Mouse (Mus musculus): ENCODE results near the gene Mchr1.
"Not testable (repeated sequence)": the region's sequence is repeated elsewhere in the genome, so short reads cannot be mapped to it uniquely, and the experiment has no call there.

Gene Mchr1

DNA sequence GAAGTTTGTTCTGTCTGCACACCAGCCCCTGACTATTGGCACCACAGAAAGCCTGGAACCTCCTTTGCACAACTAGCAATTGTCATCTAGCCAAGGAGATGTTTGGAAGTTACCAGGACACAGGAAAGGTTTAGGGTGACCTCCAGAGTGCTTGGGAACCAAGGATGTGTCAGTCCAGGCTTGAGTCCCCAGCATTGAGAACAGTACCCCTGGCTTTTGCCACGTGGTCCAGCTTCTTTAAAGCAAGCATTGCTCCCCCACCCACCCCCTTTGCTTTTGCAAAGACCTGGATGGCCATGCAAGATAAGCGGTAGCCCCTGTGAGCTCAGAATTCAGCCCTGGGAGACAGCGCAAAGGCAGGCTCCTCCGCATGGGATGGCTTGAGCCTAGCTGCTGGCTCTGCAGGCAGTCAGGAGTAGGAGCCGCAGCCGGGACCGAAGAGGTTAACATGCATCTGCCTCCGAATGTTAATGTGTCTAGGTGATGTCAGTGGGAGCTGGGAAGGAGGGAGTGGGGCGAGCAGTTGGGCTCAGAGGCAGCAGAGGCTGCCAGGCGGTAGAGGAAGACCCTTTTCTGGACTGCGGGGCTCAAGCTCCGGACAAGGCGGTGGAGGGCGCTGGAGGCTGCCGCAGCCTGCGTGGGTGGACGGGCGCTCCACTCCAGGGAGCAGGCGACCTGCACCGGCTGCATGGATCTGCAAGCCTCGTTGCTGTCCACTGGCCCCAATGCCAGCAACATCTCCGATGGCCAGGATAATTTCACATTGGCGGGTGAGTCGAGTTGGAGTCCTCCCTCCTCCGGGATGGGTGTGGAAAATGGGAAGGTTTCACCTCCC is at the start of gene Mchr1:
Gene Mchr1 (plus strand): TSS at position 414 of the 835 bp plus-strand sequence.
- DNase-seq, result peak; percentile 68

DNA sequence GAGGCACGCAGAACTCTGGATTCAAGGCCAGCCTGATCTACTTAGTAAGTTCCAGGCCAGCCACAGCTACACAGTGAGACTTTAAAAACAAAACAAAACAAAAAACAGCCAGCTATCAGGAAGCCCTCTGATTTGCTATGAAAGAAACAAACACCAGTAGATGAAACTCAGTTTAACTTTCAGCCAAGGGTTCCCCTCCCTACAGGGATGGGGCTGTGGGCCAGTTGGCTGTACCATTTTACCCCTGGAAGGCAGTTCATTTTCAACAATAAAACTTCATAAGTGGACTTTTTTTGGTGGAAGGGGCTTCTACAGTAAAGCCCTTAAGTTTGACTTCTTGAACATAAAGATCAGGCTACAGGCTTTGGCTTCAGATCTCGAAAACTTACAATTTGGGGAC is 46.2 kb upstream of the Mchr1 start:
- DNase-seq, result no peak

DNA sequence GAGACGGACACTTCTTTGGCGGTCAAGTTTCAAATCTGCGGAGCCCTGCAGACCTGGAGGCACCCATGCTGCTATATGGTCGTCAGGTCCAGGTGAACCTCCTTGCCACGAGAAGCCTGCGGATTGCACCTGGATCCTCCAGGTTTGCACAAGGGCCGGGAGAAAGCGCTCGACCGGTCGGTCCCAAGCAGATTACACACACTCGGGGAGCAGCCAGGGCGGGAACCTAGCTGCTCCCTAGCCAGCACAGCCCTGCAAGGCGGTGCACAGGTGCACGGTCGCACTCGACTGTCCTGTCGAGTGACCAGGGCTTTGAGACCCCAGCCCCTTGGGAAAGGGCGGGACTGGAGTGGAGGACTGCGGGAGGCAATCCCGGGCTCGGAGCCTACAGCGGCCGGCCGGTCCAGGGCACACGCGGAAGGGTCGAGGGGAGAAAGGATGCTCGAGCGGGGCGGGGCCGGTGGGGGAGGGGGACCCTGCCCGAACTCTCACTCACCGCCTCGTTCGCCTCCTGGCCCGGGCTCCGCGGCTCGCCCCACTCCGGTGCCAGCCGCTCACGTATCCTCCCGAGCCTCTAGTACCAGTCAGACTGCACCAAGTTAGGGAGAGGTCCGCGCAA is 45.2 kb upstream of the Mchr1 start:
- DNase-seq, result peak; percentile 43

DNA sequence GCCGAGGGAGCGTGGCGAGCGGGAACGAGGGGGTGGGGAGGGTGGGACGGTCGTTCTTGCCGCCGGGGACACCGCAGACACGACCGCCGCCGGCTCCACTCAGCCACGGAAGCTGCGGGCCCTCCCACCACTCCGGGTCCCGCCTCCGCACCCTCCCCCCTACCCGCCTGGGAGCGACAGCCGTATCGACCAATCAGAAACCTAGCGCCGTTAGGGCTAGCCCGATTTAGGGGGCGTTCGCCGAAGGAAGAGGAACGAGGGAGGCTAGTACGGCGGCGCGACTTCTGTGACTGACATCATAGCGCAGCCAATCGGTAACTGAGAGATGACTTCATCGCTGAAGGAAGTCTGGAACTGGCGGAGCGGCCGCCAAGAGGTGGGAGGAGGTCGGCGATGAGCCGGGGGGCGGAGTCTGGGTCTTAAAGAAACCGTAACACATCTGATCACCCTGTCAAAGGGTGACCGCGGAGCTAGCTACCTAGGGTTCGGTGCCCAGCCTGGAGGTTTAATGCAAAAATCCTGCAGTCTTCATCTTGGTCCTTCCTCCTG is 44.6 kb upstream of the Mchr1 start, which contains the start of gene Mrtfa:
Gene Mrtfa (minus strand): TSS at position 128 of the 549 bp plus-strand sequence.
- peak; percentile 100 for DNase-seq

DNA sequence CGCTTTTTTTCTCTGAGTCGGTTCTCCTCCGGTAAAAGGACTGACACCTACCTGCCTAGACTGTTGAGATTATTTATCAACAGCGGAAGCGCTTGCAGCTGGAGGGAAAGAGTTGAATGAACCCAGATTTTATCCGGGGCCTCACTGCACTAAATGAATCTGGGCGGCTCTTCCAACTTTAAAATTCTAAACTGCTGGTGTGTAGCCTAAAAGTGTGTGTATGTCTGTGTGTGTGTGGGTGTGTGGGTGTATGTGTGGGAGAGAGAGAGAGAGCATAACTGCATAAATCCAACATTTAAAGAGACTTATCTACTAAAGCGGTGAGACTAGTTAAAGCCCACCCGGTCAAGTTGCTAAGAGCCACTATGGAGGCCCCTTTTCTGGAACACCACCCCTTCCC is 44.0 kb upstream of the Mchr1 start:
- DNase-seq, result no peak

DNA sequence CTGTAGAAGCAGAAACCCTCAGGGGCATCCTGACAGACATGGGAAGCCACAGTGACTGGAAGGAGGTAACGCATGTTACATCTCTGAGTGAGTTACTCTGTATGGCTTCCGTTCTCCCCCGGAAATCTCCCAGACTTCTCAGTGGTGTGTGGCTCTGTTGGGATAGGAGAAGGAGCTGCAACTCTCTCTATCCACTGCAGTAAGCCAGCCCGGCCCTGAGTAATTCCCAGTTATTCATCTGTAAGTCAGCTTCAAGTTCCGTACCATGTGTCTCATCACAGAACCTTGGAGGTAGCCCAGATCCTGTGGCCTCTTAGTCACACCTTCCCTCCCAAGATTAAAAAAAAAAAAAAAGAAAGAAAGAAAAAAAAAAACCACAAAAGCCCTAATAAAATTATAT is 43.0 kb upstream of the Mchr1 start:
- no peak for DNase-seq

DNA sequence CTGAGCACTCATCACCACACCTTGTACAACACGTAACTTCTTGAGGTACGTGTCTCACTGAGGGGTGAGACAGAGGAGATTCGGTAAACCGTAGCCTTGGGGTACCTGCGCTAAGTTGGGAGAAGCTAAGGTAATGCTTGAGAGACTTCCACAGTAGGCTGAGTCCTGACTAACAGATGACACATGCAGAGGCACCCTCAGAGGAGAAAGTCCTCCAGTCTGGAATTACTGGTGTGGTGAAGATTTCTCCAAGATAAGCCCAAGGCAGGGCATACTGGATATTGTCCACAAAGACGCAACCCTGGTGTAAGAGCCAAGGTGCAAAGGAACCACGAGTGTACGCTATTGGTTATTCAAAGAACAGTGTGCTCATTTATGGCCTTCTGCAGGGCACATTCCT is 42.4 kb upstream of the Mchr1 start:
- DNase-seq, result no peak

DNA sequence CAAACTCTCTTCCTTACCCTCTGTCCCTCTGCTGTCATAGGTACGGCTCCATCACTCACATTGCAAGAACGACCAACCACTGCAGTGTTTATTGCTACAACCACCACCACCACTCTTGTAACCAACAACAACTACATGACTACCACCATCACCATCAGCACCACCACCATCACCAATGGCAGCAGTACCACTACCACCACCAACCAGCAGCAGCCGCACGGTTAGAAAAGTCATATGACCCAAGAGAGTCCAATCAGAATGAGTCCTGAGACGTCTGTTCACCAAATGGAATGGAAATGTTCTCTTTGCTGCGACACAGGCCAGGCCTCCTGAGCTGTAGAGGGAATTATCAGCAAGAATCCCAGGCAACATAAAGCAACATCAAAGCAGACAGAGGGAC is 40.5 kb upstream of the Mchr1 start:
- no peak for DNase-seq

DNA sequence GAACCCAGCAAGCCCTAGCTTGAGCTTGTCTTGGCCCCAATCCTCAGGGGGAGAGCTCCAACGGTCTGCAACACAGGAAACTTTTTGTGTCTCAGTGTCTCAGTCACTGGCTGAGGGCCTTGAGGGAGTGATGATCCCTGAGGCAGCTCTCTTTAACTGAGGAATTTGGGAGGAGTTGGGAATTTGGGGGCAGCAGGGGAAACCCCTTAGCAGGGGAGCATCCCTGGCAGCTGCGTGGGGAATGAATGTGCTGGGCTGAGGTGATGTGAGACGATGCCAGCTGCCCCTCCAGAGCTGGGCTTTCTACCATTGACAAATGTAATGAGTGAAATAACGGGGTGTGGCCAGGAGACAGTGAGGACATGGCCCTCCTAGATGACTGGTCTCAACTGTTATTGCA is 39.9 kb upstream of the Mchr1 start:
- DNase-seq, result no peak

DNA sequence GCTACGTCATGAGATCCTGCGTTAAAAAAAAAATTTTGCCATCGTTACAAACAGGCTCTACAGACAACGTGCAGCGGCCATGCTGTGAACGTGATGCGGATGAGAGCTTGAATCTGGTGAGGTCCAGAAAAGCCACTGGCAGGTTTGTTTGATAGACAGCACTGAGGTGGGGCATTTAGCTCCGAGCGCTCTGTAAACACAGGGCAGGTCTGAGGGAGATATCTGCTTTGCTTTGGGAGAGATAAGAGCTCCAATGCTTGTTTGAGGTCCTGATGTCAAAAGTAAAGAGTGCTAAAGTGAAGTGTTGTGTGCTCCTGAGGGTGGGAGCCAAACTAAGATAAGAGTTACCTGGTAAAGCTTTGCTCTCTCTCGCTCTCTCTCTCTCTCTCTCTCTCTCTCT is 38.1 kb upstream of the Mchr1 start:
- no peak for DNase-seq

DNA sequence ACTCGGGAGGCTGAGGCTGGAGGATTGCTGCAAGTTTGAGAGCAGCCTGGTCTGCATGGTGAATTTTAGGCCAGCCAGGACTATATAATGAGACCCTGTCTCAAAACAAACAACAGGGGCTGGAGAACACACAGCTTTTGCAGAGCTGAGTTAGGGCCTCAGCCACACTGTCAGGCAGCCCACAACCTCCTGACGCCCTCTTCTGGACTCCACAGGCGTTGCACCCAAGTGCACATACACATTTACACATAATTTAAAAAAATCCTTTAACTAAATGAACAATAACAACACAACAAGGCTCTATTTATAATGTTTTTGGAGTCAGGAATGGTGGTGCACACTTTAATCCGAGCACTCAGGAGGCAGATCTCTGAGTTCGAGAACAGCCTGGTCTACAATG is 36.9 kb upstream of the Mchr1 start:
- DNase-seq, result no peak

DNA sequence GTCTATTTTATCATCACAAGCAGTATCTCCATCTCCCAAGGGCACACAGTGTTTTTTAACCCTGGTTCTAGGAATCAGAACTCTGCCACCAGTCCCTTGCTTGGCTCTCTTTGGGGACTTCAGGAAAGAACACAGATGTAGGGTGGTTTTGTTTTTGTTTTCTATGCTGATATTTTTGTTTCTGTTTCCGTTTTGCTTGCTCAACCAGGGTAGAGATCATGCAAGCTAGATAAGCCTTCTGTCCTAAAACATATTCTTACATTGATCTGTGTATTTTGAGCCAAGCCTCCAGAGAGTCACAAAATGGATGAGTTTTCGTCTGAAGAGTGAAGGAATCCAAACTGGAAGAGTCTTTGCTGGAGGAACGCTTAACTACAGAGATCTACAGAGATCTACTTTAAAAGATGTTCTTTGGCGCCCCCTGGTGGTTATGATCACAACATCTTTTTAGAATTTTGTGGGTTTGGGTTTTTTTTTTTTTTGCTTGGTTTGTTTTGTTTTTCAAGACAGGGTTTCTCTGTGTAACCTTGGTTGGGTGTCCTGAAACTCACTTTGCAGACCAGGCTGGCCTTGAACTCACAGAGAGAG is 35.8 kb upstream of the Mchr1 start:
- peak; percentile 80 for DNase-seq

DNA sequence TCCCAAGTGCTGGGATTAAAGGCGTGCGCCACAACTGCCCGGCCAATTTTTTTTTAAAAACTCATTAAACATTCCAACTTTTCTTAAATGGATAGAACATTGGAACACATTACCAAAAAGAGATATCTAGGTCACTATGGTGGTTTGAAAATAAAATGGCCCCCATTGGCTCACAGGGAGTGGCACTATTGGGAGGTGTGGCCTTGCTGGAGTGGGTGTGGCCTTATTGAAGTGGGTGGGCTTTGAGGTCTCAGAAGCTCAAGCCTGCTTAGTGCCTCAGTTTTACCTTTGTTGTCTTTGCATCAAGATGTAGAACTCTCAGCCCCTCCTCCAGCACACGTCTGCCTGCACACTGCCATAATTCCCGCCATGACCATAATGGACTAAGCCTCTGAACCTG is 32.8 kb upstream of the Mchr1 start:
- no peak for DNase-seq

DNA sequence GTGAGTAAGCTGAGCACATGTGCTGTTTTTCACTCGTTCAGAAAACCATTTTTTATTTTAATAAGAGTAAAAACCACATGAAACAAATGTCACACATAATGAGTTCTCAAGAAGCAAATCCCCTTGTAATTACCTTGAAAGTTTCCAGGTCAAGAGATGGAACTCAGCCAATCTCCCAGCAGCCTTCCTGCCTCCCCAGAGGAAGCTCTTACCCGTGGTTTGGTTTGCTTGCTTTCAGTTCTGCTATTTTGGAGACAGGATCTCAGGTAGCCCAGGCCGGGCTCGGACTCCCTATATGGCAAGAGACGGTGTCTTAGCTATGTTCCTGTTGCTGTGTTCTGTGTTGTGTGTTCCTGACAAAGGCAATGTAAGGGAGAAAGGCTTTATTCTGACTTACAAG is 24.8 kb upstream of the Mchr1 start:
- no peak for DNase-seq

DNA sequence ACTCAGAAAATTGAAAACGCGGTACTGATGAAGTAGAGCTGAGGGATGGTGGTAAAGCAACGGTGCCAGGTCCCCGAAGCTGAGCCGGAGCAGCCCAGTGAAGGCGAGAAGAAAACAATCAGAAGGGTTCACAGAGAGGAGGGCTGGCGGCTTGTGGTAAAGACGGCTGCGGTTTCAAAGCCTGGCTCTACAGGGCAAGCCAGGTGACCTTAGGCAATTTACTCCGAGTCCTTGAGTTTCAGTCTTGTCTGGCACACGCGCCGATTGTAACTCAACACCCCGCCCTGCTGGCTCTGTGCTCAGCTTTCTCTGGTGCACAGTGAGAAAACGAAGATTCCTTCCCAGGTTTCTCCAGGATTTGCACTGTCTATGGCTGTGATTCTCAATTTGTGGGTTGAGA is 22.3 kb upstream of the Mchr1 start:
- DNase-seq, result no peak

DNA sequence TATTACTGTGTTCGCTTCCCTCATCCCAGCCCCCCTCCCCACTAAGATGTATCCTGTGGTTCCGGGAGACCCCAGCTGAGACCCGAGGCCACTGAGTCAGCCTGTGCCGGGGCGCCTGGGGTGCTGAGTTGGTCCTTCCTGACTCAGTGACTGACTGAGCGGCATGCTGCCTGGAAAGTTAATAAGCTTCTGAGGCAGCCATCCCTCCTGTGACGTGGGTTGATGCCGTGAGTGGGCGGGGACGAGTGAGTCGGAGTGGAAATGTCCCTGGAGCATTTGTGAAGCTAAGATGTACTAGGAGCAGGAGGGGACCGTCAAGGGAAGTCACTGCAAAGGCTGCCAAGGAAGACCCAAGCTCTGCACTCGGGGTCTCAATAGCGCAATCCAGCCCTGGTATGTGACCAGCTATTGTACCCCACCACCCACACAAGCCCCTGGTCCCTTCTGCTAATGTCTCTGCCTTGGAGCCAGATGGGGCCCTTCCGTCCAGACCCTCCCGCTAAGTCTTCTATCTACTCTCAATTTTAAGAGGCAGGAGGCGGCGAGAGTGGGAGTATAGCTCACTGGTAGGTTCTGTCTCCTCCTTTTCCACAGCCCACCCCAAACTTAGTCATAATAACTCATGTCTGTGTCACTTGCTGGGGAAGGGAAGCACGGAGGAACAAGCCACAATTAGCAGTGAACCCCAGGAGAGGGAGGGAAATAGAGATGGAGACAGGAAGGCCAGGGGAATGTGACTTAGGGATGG is 18.2 kb upstream of the Mchr1 start:
- DNase-seq, result peak; percentile 33

DNA sequence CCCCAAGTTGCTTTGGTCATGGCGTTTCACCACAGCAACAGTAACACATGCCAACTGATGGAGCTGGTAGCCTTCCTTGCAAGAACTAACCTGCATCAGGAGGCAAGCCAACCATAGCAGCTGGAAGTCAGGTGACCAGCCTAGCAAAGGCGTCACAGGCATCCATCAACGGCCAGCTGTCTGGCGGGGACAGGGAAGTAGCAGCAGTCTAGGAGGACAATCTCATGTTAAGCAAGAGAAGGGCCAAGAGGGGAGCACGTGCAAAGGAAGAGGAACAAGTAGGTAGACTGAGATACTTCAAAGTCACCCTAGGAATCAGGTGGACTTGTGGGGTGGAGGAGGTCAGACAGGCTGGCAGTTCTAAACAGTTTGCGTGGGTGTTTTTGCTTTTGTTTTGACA is 16.2 kb upstream of the Mchr1 start:
- DNase-seq, result no peak

DNA sequence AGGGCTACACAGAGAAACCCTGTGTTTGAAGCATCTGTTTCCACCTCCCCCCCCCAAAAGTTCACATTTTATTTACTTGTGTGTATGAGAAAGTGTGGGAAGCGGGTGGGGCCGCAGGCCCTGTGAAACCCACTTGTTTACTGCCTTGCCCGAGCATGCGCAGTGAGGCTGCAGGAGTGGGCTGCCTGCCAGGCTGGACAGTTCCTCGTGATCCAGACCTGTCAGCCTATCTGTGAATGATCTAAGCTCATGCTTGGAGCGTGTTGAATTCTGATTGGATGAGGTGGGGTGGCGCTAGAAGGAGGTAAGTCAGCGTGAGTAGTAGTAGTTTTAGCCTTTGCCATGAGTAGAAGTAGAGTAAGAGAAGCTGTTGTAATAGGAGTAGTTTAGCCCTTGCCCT is 15.2 kb upstream of the Mchr1 start:
- not testable (repeated sequence) for DNase-seq

DNA sequence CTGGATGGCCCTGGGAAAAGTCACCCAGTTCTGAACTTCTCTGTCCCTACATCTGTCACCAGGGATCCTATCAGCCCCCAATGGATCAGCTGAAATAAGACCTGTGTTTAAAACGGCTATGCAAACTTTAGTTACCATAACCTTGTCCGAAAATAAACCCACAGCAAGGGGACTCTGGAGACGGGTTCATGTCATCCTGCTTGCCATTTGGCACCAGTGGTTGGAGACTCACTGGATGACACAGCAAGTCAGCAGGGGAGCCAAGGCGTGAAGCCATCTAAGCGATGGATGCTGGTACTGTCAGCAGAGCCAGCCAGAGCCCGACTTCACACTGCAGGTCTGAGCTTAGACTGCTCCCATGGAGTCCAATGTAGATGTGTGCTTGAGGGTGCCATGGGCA is 13.9 kb upstream of the Mchr1 start:
- no peak for DNase-seq

DNA sequence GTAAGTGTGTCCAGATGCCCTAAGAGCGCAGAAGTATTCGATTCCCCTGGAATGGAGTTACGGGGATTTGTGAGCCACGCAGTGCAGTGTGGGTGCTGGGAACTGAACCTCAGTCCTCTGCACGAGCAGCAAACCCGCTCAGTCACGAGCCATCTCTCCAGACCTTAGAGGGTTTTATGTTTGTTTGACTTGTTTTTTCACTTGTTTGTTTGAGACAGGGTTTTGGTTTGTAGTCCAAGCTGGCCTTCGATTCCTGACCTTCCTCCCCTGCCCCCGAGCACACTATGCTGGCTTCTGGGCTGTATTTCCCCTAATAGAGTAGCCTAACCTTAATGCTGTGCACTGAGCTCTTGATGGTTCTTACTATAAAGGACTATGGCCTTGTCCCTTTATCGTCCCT is 10.3 kb upstream of the Mchr1 start:
- DNase-seq, result no peak

DNA sequence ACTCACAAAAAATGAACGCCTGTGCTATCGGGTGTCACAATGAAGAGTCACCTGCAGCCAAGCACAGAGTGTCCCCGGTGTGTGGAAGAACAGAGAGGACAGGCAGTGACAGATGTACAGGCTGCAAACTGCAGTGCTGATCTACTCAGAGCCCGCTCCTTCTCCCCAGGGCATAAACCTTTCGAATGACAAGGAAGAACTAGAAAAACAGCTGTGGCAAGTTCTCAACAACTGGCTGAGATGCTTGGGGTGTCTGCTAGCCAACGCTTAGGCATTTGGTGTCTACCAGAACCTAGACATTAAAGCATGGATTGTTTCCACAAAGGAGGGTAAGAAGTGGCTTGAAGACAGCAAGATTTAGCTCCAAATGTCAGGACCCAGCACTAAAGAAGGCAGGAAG is 9.6 kb upstream of the Mchr1 start:
- no peak for DNase-seq

DNA sequence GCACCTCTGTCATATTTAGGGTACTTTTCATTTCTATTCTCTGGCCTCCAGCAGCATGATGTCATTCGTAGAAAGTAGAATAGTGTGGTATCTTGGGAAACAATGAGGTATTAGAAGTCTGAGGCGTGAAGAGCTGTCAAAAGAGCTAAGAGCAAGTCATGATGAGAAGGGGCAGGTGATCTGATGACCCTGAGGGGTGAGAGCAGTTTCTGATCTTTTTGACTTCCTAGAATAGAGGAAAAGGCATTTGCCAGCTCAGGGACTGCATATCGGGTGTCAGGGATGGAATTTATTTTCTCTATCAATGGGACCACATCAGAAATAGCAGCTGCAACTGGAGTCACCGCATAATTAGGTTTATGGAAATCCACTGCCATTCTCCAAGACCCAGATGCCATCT is 8.5 kb upstream of the Mchr1 start:
- no peak for DNase-seq

DNA sequence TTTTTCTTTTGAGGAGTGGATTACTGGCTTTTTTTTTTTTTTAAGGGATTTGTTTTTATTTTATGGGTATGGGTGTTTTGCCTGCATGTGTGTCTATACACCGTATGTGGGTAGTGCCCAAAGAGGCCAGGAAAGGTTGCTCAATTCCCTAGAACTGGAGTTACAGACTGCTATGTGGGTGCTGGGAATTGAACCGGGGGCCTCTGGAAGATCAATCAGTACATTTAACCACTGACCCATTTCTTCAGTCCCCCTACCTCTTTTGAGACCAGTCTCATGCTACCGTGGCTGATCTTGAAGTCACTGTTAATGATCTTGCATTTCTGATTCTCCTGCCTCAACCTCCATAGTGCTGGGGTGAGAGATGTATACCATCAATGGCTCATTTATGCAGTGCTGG is 8.0 kb upstream of the Mchr1 start:
- no peak for DNase-seq
